Mouse (Mus musculus) cortical plate, adult 2 months (tissue): ENCODE measurements around the gene Fam228a.

Experiments used
- CTCF ChIP-seq: fragments of 200-500 bp; IDR thresholded peaks from 2 replicates; pipeline ENCODE4 v1.5.1; 2011; ENCODE audit warnings: mild to moderate bottlenecking, control low read depth, low read length; ENCODE audit not compliant: insufficient read depth; ENCODE audit errors: extremely low read depth
- POLR2A ChIP-seq: fragments of 200-500 bp; IDR thresholded peaks from 2 replicates; pipeline ENCODE4 v1.6.1; 2011; ENCODE audit warnings: mild to moderate bottlenecking, low read length, control low read depth; ENCODE audit not compliant: insufficient read depth; ENCODE audit errors: extremely low read depth

DNA sequence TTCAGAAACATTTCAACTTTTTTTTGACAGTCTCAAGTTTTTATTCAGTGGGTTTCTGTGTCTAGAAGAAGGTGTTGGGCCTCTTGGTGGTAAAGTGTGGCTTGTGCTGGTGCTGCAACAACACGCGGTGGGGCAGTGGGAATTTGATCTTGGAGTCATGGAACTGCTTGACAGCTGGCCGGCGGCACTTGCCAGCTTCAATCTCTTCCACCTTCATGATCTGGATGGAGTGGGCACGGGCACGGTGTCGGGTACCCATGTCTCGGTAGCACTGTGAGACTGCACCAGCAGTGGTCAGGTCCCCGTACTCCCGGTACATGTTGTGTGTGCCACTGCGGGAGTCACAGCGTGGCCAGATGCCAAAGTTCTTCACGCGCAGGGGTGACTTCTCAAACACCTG, 48.9 kb downstream of the Fam228a start:
- TF ChIP-seq CTCF (no peak), POLR2A (no peak)
